Mouse (Mus musculus) liver, postnatal 0 days (tissue): ENCODE data around the gene Daxx.

Experiments
- CTCF ChIP-seq: sonication (generic); IDR thresholded peaks from 2 replicates; pipeline ENCODE4 v1.5.1; 2016; ENCODE audit warnings: antibody characterized with exemption, low read depth
- EP300 ChIP-seq: IDR thresholded peaks from 2 replicates; pipeline ENCODE4 v1.6.1; 2016; ENCODE audit warnings: antibody characterized with exemption, low read depth, mild to moderate bottlenecking

- TF ChIP-seq CTCF = no peak
- no peak for TF ChIP-seq EP300
Observed at GRCm38 (mm10) chr17:33913905-33914304, 4.7 kb downstream of the Daxx start.
